22 mouse cellular contexts compared by ENCODE assay signal in genomic region chr10:60926632-60927031, GRCm38 (mm10).
DNase-seq lines count a peak whose midpoint lies in the region; ATAC-seq and TF ChIP-seq lines count a peak whose summit lies in the region.
"Had no signal": no experiment of that assay in that cellular context is flagged by ENCODE, and none has a peak within 500 bp of the region (broad histone marks: within the 10 kb centered on the region; RNA-seq: fewer than 3 reads in every experiment).

No protein-coding gene starts in this region.

- no peaks in the 10 kb centered on the region for H3K27me3 ChIP-seq in forebrain, embryonic 11.5 days (ENCODE audit: control insufficient read depth, insufficient read depth, low read length)
- peaks cover 7% of the 10 kb centered on the region; the same call in 1 of the 2 replicates for H3K27me3 ChIP-seq in forebrain, embryonic 12.5 days
- H3K27me3 ChIP-seq in heart, postnatal 0 days (ENCODE audit: control insufficient read depth, insufficient read depth, low read length), result no peaks in the 10 kb centered on the region
- H3K27me3 ChIP-seq in midbrain, postnatal 0 days (ENCODE audit: insufficient read depth, low read length), result no peaks in the 10 kb centered on the region
- H3K27me3 ChIP-seq in midbrain, embryonic 15.5 days (replicated peaks), result 0 out of 2 replicates have a peak, but pooled peaks cover 2% of the 10 kb centered on the region
- H3K27me3 ChIP-seq: embryonic facial prominence, embryonic 13.5 days; embryonic facial prominence, embryonic 15.5 days; forebrain, embryonic 13.5 days; forebrain, embryonic 15.5 days had no signal

- H3K9me3 ChIP-seq in forebrain, embryonic 11.5 days (ENCODE audit: control insufficient read depth, low read length), result no peaks in the 10 kb centered on the region
- no peaks in the 10 kb centered on the region for H3K9me3 ChIP-seq in forebrain, embryonic 12.5 days
- no peaks in the 10 kb centered on the region for H3K9me3 ChIP-seq in heart, postnatal 0 days (replicated peaks; ENCODE audit: control insufficient read depth, low read length)
- no peaks in the 10 kb centered on the region for H3K9me3 ChIP-seq in midbrain, postnatal 0 days (ENCODE audit: low read length)
- no peaks in the 10 kb centered on the region for H3K9me3 ChIP-seq in midbrain, embryonic 15.5 days
- H3K9me3 ChIP-seq: embryonic facial prominence, embryonic 13.5 days; embryonic facial prominence, embryonic 15.5 days; forebrain, embryonic 13.5 days; forebrain, embryonic 15.5 days had no signal

- peak; percentile 15; the same call in 1 of the 2 replicates for TF ChIP-seq CTCF in heart, postnatal 0 days (IDR thresholded peaks at IDR 0.05; ENCODE audit: low read depth)
- 0 out of 2 replicates have a peak, but pooled peaks have one; percentile 9 for TF ChIP-seq CTCF in midbrain, postnatal 0 days (IDR thresholded peaks at IDR 0.05)

- H3K27ac ChIP-seq in forebrain, embryonic 11.5 days (ENCODE audit: low read depth, low read length), result no peak overlapping the region
- H3K27ac ChIP-seq in forebrain, embryonic 12.5 days, result no peak overlapping the region
- H3K27ac ChIP-seq in heart, postnatal 0 days (ENCODE audit: low read depth), result no peak overlapping the region
- no peak overlapping the region for H3K27ac ChIP-seq in midbrain, postnatal 0 days (ENCODE audit: low read depth, low read length)
- no peak overlapping the region for H3K27ac ChIP-seq in midbrain, embryonic 15.5 days
- H3K27ac ChIP-seq: embryonic facial prominence, embryonic 13.5 days; embryonic facial prominence, embryonic 15.5 days; forebrain, embryonic 13.5 days; forebrain, embryonic 15.5 days had no signal

- no peaks in the 10 kb centered on the region for H3K36me3 ChIP-seq in forebrain, embryonic 11.5 days (ENCODE audit: control insufficient read depth, insufficient read depth, low read length)
- no peaks in the 10 kb centered on the region for H3K36me3 ChIP-seq in forebrain, embryonic 12.5 days (replicated peaks)
- H3K36me3 ChIP-seq in heart, postnatal 0 days (replicated peaks; ENCODE audit: control insufficient read depth, insufficient read depth, low read length), result no peaks in the 10 kb centered on the region
- no peaks in the 10 kb centered on the region for H3K36me3 ChIP-seq in midbrain, postnatal 0 days (ENCODE audit: insufficient read depth, low read length)
- H3K36me3 ChIP-seq in midbrain, embryonic 15.5 days (replicated peaks), result no peaks in the 10 kb centered on the region
- H3K36me3 ChIP-seq: embryonic facial prominence, embryonic 13.5 days; embryonic facial prominence, embryonic 15.5 days; forebrain, embryonic 15.5 days had no signal

- H3K4me3 ChIP-seq in forebrain, embryonic 11.5 days (ENCODE audit: low read depth, low read length), result no peak overlapping the region
- no peak overlapping the region for H3K4me3 ChIP-seq in forebrain, embryonic 12.5 days (replicated peaks)
- no peak overlapping the region for H3K4me3 ChIP-seq in heart, postnatal 0 days (ENCODE audit: low read depth, low read length)
- H3K4me3 ChIP-seq in midbrain, postnatal 0 days (ENCODE audit: low read depth, low read length), result no peak overlapping the region
- H3K4me3 ChIP-seq in midbrain, embryonic 15.5 days, result no peak overlapping the region
- H3K4me3 ChIP-seq: embryonic facial prominence, embryonic 13.5 days; embryonic facial prominence, embryonic 15.5 days; erythroblast, embryonic 14.5 days; forebrain, embryonic 13.5 days; forebrain, embryonic 15.5 days had no signal

- H3K4me1 ChIP-seq in forebrain, embryonic 11.5 days (replicated peaks; ENCODE audit: control insufficient read depth, insufficient read depth, low read length), result peaks cover 22% of the 10 kb centered on the region
- H3K4me1 ChIP-seq in forebrain, embryonic 12.5 days, result peaks cover 39% of the 10 kb centered on the region
- H3K4me1 ChIP-seq in heart, postnatal 0 days (ENCODE audit: control insufficient read depth, insufficient read depth), result peaks cover 25% of the 10 kb centered on the region
- no peaks in the 10 kb centered on the region for H3K4me1 ChIP-seq in midbrain, postnatal 0 days (ENCODE audit: insufficient read depth, low read length)
- H3K4me1 ChIP-seq in midbrain, embryonic 15.5 days, result 0 out of 2 replicates have a peak, but pooled peaks cover 4% of the 10 kb centered on the region
- H3K4me1 ChIP-seq: embryonic facial prominence, embryonic 13.5 days; embryonic facial prominence, embryonic 15.5 days had no signal

- intact Hi-C loops in gastrocnemius, postnatal 14 days (cut with DNase I; ENCODE audit: low total_unique reads), result no loop called here

- peak; percentile 27 for DNase-seq in forebrain, embryonic 11.5 days (ENCODE audit: low spot score)
- DNase-seq in heart, postnatal 0 days (ENCODE audit: low spot score), result no peak
- DNase-seq in heart, adult 18-20 months, result no peak
- no peak for DNase-seq in midbrain, postnatal 0 days (ENCODE audit: low spot score)
- DNase-seq in gastrocnemius, postnatal 14 days, result no peak
- DNase-seq: adrenal gland, adult 2 months; adrenal gland, postnatal 10 days; adrenal gland, postnatal 25 days; cerebellum, adult 11 months; cerebellum, adult 18-20 months; cerebellum, adult 8-10 months; cerebellum, adult 9-11 months; cerebellum, postnatal 14 days; cerebellum, postnatal 36 days; embryo, embryonic 11 days had no signal

- no peak for TF ChIP-seq EP300 in heart, postnatal 0 days (IDR thresholded peaks at IDR 0.05; ENCODE audit: low read depth)

- H3K9ac ChIP-seq in forebrain, embryonic 11.5 days (ENCODE audit: low read length), result no peak overlapping the region
- H3K9ac ChIP-seq in forebrain, embryonic 12.5 days, result no peak overlapping the region
- no peak overlapping the region for H3K9ac ChIP-seq in heart, postnatal 0 days (replicated peaks; ENCODE audit: low read depth, low read length)
- H3K9ac ChIP-seq in midbrain, postnatal 0 days (replicated peaks; ENCODE audit: low read length, poor library complexity, severe bottlenecking), result no peak overlapping the region
- no peak overlapping the region for H3K9ac ChIP-seq in midbrain, embryonic 15.5 days
- H3K9ac ChIP-seq: embryonic facial prominence, embryonic 13.5 days; embryonic facial prominence, embryonic 15.5 days; forebrain, embryonic 13.5 days; forebrain, embryonic 15.5 days had no signal

- ATAC-seq in forebrain, embryonic 11.5 days (replicated peaks; ENCODE audit: low FRiP score), result no peak
- no peak for ATAC-seq in forebrain, embryonic 12.5 days (ENCODE audit: low FRiP score)
- ATAC-seq in heart, postnatal 0 days (ENCODE audit: insufficient read depth, low read depth), result no peak
- no peak for ATAC-seq in midbrain, postnatal 0 days (ENCODE audit: low FRiP score)
- ATAC-seq in midbrain, embryonic 15.5 days (replicated peaks), result no peak
- ATAC-seq: forebrain, embryonic 13.5 days; forebrain, embryonic 15.5 days had no signal

- no peak overlapping the region for H3K4me2 ChIP-seq in forebrain, embryonic 11.5 days (ENCODE audit: low read depth, low read length, severe bottlenecking)
- H3K4me2 ChIP-seq in forebrain, embryonic 12.5 days, result no peak overlapping the region
- H3K4me2 ChIP-seq in heart, postnatal 0 days (ENCODE audit: low read depth, low read length), result no peak overlapping the region
- H3K4me2 ChIP-seq in midbrain, postnatal 0 days (ENCODE audit: low read depth, low read length, poor library complexity, severe bottlenecking), result no peak overlapping the region
- H3K4me2 ChIP-seq in midbrain, embryonic 15.5 days, result no peak overlapping the region
- H3K4me2 ChIP-seq: embryonic facial prominence, embryonic 13.5 days; embryonic facial prominence, embryonic 15.5 days; forebrain, embryonic 13.5 days; forebrain, embryonic 15.5 days had no signal

- 87% methylated on average over 12 of the region's 12 CpGs for WGBS in forebrain, embryonic 11.5 days
- WGBS in forebrain, embryonic 12.5 days, result 87% methylated on average over 12 of the region's 12 CpGs
- WGBS in heart, postnatal 0 days, result 67% methylated on average over 12 of the region's 12 CpGs
- 88% methylated on average over 12 of the region's 12 CpGs for WGBS in midbrain, postnatal 0 days
- WGBS in midbrain, embryonic 15.5 days, result 89% methylated on average over 12 of the region's 12 CpGs
